Mouse (Mus musculus) cerebellum, adult 9-11 months (tissue): ENCODE data around the gene Unc13d.
"Not testable (repeated sequence)": the region's sequence is repeated elsewhere in the genome, so short reads cannot be mapped to it uniquely, and the experiment has no call there.

Experiments
- DNase-seq: peaks from one replicate; pipeline ENCODE4 v3.0.0; 2022

The Unc13d gene

DNA sequence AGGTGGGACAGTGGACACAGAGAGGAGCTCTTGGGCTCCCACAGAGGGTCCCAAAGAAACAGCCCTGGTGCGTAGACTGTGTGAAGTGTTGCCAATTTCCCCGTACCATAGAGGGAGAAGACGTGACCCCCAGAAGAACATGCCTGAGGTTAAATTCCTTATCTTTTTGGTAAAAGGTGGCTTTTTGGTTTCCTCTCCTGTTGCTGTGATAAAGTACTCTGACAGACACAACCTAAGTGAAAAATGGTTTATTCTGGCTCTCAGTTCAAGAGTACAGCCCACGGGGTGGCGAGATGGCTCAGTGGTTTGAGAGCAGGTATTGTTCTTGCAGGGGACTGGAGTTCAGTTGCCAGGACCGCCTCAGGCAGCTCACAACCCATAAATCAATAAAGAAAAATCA is 21.7 kb upstream of the Unc13d start:
- DNase-seq, result no peak

- no peak for DNase-seq
Measured at GRCm38 (mm10) chr11:116098711-116099460, 21.1 kb upstream of the Unc13d start.

- no peak for DNase-seq
Measured at GRCm38 (mm10) chr11:116096213-116097108, 18.7 kb upstream of the Unc13d start.

DNA sequence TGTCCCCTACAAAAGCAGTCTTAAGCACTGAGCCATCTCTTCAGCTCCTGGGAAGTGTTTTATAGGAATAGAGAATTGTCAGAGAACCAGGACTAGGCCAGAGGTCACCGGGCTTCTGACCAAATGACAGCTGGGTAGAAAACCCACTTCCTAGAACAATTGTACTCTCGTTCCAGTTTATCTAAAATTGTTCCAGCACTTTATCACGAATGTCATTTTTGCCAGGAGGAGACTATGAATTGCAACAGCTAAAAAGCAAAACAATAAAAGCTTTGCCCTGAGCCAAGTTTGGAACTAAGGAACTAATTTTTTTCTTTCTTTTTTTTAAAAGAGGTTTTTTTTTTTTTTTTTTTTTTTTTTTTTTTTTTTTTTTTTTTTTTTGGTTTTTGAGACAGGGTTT is 17.8 kb upstream of the Unc13d start:
- DNase-seq, result no peak

- no peak for DNase-seq
Measured at GRCm38 (mm10) chr11:116093771-116094565, 16.2 kb upstream of the Unc13d start.

DNA sequence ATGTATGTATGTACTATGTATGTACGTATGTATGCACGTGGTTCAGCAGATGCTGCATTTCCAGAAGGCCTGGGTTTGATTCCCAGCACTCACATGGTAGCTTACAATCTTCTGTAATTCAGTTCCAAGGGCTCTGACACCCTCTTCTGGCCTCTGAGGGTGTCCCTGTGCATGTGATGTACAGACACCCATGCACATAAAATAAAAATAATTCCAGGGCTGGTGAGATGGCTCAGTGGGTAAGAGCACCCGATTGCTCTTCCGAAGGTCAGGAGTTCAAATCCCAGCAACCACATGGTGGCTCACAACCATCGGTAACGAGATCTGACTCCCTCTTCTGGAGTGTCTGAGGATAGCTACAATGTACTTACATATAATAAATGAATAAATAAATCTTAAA is 15.2 kb upstream of the Unc13d start:
- not testable (repeated sequence) for DNase-seq

DNA sequence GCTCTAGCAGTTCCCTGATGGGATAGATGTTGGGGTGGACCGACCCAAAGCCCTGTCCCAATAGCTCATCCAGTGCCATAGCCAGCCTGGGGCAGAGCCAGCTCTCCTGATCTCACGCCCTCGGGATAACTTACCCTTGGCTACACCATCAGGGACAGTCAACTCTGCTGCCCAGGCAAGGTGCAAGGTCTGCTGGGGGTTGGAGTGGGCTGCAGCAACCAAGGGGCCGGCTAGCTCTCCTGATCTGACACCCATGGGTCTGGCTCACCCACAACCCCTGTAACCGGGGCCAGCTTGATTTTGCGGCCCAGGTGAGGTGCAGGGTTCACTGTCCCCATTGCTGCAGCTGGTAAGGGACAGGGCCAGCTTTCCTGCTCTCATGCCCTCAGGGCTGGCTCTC is 13.8 kb upstream of the Unc13d start:
- DNase-seq, result no peak

DNA sequence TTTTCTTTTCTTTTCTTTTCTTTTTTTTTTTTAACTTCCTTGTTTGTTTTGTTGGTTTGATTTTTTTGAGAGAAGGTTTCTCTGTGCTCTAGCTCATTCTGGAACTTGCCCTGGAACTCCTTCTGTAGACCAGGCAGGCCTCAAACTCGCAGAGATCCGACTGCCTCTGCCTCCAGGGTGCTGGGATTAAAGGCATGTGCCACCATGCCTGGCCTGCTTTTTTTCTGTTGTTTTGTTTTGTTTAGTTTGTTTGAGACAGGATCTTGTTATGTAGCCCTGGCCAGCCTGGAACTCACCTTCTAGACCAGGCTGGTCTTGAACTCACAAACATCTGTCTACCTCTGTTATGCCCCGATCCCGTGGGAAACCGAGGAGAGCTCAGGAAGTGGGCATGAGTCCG is 11.8 kb upstream of the Unc13d start:
- no peak for DNase-seq

DNA sequence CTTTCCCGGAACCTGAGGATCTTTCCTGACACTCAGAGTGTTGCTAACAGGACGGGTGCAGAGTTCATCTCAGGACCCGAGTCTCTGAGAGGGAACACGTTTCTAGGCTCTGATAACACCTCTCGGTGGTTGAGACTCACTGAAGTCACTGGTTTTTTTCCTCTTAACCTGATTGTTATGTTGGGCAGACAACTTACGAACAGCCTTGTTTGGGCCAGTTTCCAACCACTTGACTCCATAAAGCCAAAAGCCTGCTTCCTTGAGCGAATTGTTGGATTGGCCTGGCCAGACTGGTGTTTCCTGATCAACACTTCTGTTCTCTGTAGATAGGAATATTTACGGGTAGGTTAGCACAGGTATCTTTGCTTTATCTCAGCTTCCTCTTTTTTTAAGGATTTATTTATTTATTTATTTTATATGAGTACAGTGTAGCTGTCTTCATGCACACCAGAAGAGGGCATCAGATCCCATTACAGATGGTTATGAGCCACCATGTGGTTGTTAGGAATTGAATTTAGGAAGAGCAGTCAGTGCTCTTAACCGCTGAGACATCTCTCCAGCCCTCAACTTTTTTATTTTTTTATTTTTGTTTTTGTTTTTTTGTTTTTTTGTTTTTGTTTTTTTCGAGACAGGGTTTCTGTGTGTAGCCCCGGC is 11.1 kb upstream of the Unc13d start:
- DNase-seq, result no peak

DNA sequence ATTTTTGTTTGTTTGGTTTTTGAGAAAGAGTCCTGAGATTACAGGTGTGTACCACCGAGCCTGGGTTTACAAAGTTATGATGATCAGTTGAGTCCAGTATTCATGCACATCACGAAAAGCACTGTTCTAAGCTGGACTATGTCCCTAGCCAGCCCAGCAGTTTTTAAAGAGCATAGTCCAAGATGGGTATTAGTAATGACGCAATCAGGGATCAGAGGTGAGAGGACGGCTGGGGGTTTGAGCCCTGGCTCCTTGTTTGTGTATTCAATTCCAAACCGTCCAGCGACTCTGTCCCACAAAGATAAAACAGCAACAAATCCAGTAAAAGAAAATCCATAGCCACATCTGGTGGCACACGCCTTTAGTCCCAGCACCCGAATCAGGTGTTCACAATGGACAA is 10.4 kb upstream of the Unc13d start:
- no peak for DNase-seq

DNA sequence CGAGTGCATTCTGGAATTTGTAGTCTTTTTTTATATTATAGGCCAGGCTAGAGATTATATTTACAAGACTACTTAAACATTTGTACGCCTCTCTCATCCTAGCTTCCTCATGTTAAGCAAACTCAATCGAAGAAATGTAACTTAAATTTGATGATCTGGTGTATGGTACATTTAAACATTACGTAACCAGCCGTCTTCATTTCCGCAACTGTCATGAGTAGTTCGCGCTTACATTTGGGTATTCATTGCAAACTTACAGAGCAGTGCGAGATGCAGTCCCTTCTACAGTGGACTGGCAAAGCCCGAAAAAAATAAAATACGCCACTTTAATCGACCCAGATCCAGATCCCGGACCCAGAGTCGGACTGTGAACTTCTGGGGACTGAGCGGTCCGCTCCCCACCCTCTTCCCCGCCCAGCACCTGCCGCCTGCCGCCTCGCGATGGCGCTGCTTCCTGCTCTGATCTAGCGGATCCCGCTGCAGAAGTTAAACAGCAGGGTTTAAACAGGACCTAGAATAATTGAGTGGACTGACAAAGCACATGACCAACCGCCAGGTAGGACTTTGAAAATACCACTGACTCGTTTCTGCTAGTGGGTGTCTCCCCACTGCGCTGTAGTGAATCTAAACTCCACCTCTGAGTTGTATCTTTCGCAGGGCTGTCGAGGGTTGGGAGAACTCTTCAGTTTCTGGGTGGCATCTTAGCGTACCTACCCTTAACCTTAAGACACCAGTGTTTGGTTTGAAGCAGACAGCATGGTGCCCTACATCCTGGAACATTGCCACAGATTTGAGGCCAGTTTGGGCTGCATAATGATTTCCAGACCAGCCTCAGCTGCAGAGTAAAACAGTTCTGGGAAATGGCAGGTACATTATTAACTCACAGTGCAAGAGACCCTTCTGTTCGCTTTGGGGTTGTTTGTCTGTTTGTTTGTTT is 9.7 kb upstream of the Unc13d start:
- peak; percentile 89 for DNase-seq

DNA sequence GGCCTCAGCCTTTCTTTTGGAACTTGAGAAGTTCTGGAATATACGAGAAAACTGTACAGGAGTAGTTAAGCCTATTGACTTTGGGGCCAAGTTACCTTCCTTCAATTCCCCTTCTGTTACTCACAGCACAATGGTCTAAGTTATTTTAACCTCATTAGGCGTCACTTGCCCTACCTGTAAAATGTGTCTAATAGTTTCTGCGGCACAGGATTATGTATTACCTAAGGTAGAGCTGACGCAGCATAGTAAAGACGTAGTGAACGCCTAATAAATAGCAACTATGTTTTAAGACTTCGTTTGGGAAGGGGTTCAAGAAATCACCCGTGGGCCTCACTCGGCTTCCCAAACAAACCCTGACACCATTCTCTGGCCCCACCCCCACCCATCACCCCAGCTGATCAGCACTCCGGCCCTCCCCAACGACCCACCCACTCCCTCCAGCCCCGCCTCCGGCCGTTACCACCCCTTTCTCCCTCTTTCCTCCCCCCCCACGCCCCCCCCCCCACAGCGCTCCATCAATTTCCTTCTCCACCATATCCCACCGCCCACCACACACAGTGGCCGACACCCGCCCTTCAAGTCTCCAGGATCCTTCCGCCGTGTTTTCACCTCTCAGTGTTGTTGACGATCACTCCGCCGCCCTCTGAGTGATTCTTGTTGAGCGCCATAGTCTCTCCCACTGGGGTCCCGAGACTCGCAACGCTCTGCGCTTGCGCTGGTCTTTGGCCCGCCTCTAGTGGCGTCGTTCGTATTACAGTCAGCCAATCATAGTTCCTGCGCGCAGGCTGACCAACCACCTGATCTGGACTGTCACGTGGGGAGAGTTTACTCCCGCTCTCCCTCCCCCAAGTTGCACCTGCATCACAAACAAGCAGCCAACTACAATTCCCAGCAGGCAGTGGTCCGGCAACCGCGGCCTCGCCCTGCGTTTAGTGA is 8.8 kb upstream of the Unc13d start, which contains the start of gene Wbp2:
Gene Wbp2 (minus strand): TSS at position 738 of the 936 bp plus-strand sequence.
- DNase-seq, result peak; percentile 100

DNA sequence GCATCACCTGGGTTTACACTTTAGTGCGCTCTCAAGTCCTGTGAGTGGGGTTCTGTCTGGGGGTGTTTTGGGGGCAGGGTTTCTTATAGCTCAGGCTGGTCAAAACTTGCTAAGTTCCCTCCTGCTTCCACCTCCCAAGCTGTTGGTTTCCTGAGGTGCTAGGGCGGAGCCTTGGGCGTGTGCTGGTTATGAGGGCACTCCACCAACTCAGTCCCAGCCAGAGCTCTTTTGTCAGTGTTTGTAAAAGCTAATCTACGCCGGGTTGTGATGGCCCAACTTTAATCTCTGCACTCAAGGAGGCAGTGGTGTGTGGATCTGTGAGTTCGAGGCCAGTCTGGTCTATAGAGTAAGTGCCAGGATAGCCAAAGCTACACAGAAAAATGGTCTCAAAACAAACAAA is 6.4 kb upstream of the Unc13d start:
- DNase-seq, result peak; percentile 48

GRCm38 (mm10) chr11:116083096-116083672 is 5.4 kb upstream of the Unc13d start:
- peak; percentile 67 for DNase-seq

- DNase-seq, result peak; percentile 81
Measured at GRCm38 (mm10) chr11:116081081-116081480, 3.3 kb upstream of the Unc13d start.

DNA sequence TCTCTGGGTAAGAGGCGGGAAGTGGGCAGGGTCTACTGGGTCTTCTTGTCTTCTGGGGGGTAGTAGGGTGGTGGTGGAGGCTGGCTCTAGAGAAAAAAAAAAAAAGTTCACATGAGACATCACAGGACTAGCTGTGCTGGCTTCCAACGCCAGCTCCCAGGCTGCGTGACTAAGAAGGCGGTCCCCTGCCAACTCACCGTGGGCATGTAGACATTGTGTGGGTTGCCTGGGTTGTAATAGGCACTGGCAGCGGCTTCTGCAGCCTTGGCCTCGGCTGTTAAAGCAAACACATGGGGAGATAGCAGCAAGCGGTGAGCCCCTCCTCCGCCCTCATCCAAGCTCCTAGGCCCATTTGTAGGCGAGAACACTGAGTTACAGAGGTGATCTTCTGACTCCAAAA is 1.8 kb upstream of the Unc13d start:
- peak; percentile 75 for DNase-seq

DNA sequence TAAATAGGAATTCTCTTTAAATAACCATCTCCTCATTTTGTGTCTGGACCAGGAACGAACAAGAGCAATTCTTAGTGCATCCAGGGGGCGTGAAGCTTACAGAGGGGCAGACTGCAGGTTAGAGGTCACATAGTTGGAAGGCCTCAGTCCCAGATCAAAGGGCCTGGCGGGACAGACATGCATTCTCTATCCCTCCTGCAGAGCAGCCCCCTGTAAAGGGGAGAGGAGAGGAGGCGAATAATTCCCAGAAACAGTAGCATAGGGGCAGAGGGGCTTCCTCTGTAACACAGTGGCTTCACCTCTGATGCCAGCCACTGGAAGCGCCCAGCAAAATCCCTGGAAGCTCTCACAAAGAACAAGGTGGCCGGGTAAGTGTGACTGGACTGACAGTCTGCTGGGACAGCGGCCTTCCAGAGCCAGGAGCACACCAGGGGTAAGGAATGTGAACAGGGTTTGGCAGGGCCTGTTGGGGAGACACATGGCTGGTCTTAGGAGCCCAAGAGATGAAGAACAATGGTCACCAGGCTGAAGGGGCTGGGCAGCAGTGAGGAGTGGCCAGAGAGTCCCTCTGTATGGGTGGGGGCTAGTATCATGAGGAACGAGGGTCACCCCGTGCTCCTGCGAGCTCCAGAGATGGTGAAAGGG is 1.0 kb upstream of the Unc13d start:
- peak; percentile 63 for DNase-seq

- peak; percentile 71 for DNase-seq
Measured at GRCm38 (mm10) chr11:116078221-116078620, 460 bp upstream of the Unc13d start.

DNA sequence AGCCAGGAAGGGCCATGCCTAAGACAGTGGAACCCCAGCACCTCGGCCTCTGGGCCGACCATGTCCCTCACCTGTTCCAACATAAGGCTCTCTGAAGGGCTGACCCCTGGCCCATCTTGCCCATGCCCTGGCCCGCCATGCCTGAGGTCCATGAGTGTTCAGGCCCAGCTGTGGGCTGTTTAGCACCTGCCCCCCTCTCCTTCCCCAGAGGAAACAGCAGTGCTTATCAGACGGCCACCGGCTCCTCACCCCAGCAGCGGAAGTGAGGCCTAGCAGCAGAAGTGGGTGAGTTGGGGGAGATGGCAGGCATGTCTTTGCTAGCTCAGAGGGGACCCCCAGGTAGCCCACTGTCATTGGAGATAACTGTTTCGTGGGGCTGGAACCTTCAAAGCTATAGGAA is 925 bp downstream of the Unc13d start:
- peak; percentile 37 for DNase-seq

- DNase-seq, result peak; percentile 38
Measured at GRCm38 (mm10) chr11:116076266-116076540, 1.6 kb downstream of the Unc13d start.
